Comparison of ENCODE assay signal across 26 mouse cellular contexts in the genomic region with DNA sequence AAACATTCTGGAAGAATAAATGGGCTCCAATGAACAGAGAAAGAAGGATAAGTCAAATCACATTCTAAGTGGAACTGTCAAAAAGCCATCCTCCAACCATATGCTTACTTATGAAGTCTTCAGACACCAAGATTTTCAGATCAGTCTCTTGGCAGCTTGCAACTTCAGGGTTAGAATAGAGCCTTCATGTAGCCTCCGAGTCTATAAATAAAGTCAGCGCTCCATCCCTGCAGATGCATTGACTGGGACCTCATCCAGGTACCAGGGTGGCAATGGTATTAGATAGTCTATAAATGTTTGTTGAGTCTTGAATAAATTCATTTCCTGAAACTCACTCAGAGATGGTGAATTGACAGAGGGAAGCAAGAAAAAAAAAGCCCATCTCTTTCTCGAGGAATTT.
DNase-seq lines count a peak whose midpoint lies in the region; ATAC-seq and TF ChIP-seq lines count a peak whose summit lies in the region.
"Had no signal": no experiment of that assay in that cellular context is flagged by ENCODE, and none has a peak within 500 bp of the region (broad histone marks: within the 10 kb centered on the region; RNA-seq: fewer than 3 reads in every experiment).

No protein-coding gene starts in this region.

- peak; percentile 88 for ATAC-seq in frontal cortex, adult (ENCODE audit: low TSS enrichment)
- ATAC-seq in midbrain, postnatal 0 days (ENCODE audit: low FRiP score), result no peak
- ATAC-seq: forebrain, embryonic 15.5 days; Patski had no signal

- H3K27ac ChIP-seq in midbrain, postnatal 0 days (ENCODE audit: low read depth, low read length), result no peak overlapping the region
- H3K27ac ChIP-seq: embryonic facial prominence, embryonic 12.5 days; embryonic facial prominence, embryonic 15.5 days; forebrain, embryonic 12.5 days; forebrain, embryonic 15.5 days; gastrocnemius, adult 2 months; hindbrain, embryonic 12.5 days; hindbrain, embryonic 15.5 days had no signal

- H3K9ac ChIP-seq in midbrain, postnatal 0 days (replicated peaks; ENCODE audit: low read length, poor library complexity, severe bottlenecking), result no peak overlapping the region
- H3K9ac ChIP-seq: embryonic facial prominence, embryonic 12.5 days; embryonic facial prominence, embryonic 15.5 days; forebrain, embryonic 12.5 days; forebrain, embryonic 15.5 days; hindbrain, embryonic 12.5 days; hindbrain, embryonic 15.5 days had no signal

- WGBS in midbrain, postnatal 0 days, result 85% methylated on average over 3 of the region's 3 CpGs

- H3K36me3 ChIP-seq in midbrain, postnatal 0 days (ENCODE audit: insufficient read depth, low read length), result no peaks in the 10 kb centered on the region
- H3K36me3 ChIP-seq: embryonic facial prominence, embryonic 12.5 days; embryonic facial prominence, embryonic 15.5 days; forebrain, embryonic 12.5 days; forebrain, embryonic 15.5 days; G1E; hindbrain, embryonic 12.5 days; hindbrain, embryonic 15.5 days had no signal

- no peak overlapping the region for H3K4me3 ChIP-seq in midbrain, postnatal 0 days (ENCODE audit: low read depth, low read length)
- H3K4me3 ChIP-seq: embryonic facial prominence, embryonic 12.5 days; embryonic facial prominence, embryonic 15.5 days; forebrain, embryonic 12.5 days; forebrain, embryonic 15.5 days; gastrocnemius, adult 2 months; hindbrain, embryonic 12.5 days; hindbrain, embryonic 15.5 days had no signal

- H3K4me1 ChIP-seq in midbrain, postnatal 0 days (ENCODE audit: insufficient read depth, low read length), result no peaks in the 10 kb centered on the region
- H3K4me1 ChIP-seq: embryonic facial prominence, embryonic 15.5 days; hindbrain, embryonic 15.5 days had no signal

- intact Hi-C loops in left cerebral cortex, postnatal 25 days (cut with DNase I), result no loop called here

- H3K4me2 ChIP-seq in midbrain, postnatal 0 days (ENCODE audit: low read depth, low read length, poor library complexity, severe bottlenecking), result no peak overlapping the region
- H3K4me2 ChIP-seq: embryonic facial prominence, embryonic 12.5 days; embryonic facial prominence, embryonic 15.5 days; forebrain, embryonic 12.5 days; forebrain, embryonic 15.5 days; heart, embryonic 11.5 days; hindbrain, embryonic 12.5 days; hindbrain, embryonic 15.5 days had no signal

- no peak for DNase-seq in frontal cortex, postnatal 10 days (ENCODE audit: low spot score in 2 of 2)
- DNase-seq in right cerebral cortex, adult 18-20 months, result peak; percentile 25
- DNase-seq in right cerebral cortex, postnatal 25 days, result no peak
- peak; percentile 69 for DNase-seq in brain, adult 2 months (ENCODE audit: low read depth, low spot score)
- peak; percentile 6 to 81 for DNase-seq in left cerebral cortex, postnatal 25 days (ENCODE audit: low spot score in 2 of 2)
- DNase-seq in midbrain, postnatal 0 days (ENCODE audit: low spot score), result no peak
- DNase-seq: adrenal gland, adult 2 months; adrenal gland, postnatal 14 days; B cell, adult 2 months; cerebellum, adult 18-20 months; cerebellum, adult 9-10 months; cerebellum, postnatal 14 days; gastrocnemius, adult 2 months; gastrocnemius, postnatal 14 days; heart, adult 11 months had no signal

- H3K9me3 ChIP-seq in midbrain, postnatal 0 days (ENCODE audit: low read length), result no peaks in the 10 kb centered on the region
- H3K9me3 ChIP-seq: embryonic facial prominence, embryonic 12.5 days; embryonic facial prominence, embryonic 15.5 days; forebrain, embryonic 12.5 days; forebrain, embryonic 15.5 days; G1E; hindbrain, embryonic 12.5 days; hindbrain, embryonic 15.5 days had no signal

- no peak for TF ChIP-seq CTCF in midbrain, postnatal 0 days (IDR thresholded peaks at IDR 0.05)

- H3K27me3 ChIP-seq in midbrain, postnatal 0 days (ENCODE audit: insufficient read depth, low read length), result no peaks in the 10 kb centered on the region
- H3K27me3 ChIP-seq: CH12.LX; embryonic facial prominence, embryonic 12.5 days; embryonic facial prominence, embryonic 15.5 days; forebrain, embryonic 12.5 days; forebrain, embryonic 15.5 days; hindbrain, embryonic 12.5 days; hindbrain, embryonic 15.5 days had no signal

Comparison
In these comparisons a context has a peak if more than half of its experiments do, and no peak if none do; other contexts are left out.
1. DNase-seq: peak in right cerebral cortex, adult 18-20 months (single experiment), brain, adult 2 months (single experiment) and left cerebral cortex, postnatal 25 days (2 of 2); none in frontal cortex, postnatal 10 days (0 of 2), right cerebral cortex, postnatal 25 days (single experiment) and midbrain, postnatal 0 days (single experiment).